Mouse (Mus musculus) skeletal muscle tissue, postnatal 0 days (tissue): ENCODE measurements around the gene Esp31. TPM values are rescaled to one million over a fixed set of nuclear protein-coding genes. Genes with fewer than 3 reads are reported as not detected.

Experiments used
- polyA plus RNA-seq: library from polyadenylated mRNA; unstranded; fragments of >200 nt; fragmentation: Nextera tagmentation; extraction: Ambion mirVana; gene quantifications from 2 replicates; pipeline ENCODE4 v1.2.1, GENCODE M21; 2015

The Esp31 gene
- polyA plus RNA-seq: not detected in 2 replicates

GRCm38 (mm10) chr17:38639147-38639546 is at the start of gene Esp31:
TSS of gene Esp31 (plus strand) at chr17:38639447.

Other genes with a start within 250 kb of the Esp31 start
- gene Esp36, start 219.3 kb upstream of the Esp31 start, polyA plus RNA-seq: not detected in 2 replicates
- gene Esp34, start 85.3 kb upstream of the Esp31 start, polyA plus RNA-seq: not detected in 2 replicates